Mouse (Mus musculus) left cerebral cortex, postnatal 10 days (tissue): Measurements from ENCODE around the gene Yes1. TPM values are rescaled to one million over a fixed set of nuclear protein-coding genes. Genes with fewer than 3 reads are reported as not detected.
A peak's percentile ranks its signal among the peaks of the same experiment; 100 is the strongest.
"Not testable (repeated sequence)": the region's sequence is repeated elsewhere in the genome, so short reads cannot be mapped to it uniquely, and the experiment has no call there.

ENCODE experiments used
- DNase-seq, 2 experiments: peaks; one replicate each; pipeline ENCODE4 v3.0.0; 2021 to 2022; ENCODE audit warnings: low spot score in 2 of 2, mixed read lengths in 1 of 2; ENCODE audit errors: extremely low spot score in 1 of 2
- intact Hi-C: fragments of 180-260 bp; cut with DNase I; formaldehyde crosslinking; loops from one replicate; pipeline ENCODE4 v1.15.1; 2025
- total RNA-seq, 2 experiments: library from RNA; stranded (reverse); gene quantifications; 2 replicates each; pipeline ENCODE4 v1.2.3; 2021

Gene Yes1
- total RNA-seq, result 10 to 100 TPM; 14.8 to 17.2 TPM

DNA sequence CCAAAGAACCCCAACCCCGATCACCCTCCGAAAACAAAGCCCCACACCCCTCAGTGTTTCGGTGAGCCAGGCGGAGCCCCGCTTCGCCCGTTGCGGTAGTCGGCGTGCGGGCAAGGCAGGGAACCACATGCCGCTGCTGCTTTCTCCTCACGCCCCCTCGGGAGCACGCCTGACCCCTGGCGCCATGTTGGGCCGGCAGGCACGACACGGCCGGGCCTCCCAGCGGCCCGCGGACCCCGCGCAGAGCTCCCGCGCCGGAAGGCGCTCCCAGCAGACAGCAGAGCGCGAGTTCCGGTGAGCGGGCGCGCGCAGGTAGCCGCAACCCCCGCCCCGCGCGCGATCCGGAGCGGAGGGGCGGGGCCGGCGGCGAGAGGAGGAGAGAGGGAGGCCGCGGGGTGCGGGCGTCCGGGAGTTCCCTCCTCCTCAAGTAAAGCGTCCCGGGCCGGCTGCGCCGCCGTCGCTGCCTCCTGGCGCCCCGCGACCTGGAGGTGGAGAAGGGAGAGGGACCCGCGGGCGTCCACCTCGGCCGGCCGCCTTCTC lies at the start of gene Yes1:
Gene Yes1, plus strand, starts transcription at position 371 of the 540 bp plus-strand sequence.
- intact Hi-C loops, result no loop called here
- DNase-seq, result peak; percentile 19 to 90

DNA sequence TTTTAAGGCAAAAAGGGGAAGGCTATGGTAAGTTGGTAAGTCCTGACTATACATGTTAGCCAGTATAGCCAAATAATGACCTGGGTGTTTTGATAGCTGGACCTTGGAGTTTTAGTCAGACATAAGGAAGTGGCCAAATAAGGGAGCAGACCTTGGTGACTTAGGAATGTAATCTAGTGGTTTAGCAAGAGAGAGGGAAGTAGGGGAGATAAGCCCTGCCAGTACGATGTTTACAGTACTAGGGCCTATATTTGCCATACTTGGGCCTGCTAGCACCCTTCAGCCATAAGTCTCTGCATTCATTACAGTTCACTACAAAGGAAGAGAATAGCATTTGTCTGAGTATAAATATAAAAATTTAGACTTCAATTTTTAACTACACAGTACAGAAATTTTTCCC lies 46.3 kb upstream of the Yes1 start:
- DNase-seq, result no peak
- intact Hi-C loops, result no loop called here

DNA sequence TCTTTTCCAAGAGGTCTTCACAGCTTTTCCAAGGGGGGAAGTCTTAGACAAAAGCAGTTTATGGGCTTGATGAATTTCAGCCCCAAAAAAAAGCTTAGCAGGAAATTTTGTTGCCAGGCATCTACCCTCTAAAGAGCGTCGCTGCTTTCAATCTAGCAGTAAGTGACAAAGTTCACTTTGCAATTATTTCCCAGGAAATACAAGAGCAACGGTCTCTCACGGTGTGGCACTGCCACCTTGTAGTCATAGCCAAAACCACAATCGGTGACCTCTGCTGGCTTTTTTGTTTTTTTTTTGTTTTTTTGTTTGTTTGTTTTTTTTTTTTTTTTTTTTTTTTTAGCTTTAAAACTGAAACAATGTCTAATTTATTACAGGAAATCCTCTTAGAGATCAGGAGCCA lies 39.2 kb upstream of the Yes1 start:
- DNase-seq, result no peak
- intact Hi-C loops, result no loop called here

DNA sequence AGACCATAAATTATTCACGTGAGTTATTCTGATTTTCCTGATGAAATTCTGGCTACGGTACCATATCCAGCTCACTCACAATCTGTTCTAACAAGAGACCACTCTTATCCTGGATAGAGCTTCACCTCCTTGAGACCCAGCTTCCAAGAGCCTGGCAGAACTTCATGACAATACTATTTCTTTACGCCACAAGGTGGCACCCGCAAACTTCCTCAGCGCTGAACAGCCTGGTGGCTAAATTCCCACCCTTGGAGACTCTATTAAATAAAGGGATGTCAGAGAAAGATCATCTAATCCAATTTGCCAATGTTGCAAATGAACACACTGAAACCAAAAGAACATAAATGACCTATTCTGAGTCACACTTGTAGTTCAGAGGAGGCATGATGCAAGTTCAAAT lies 22.8 kb upstream of the Yes1 start:
- intact Hi-C loops, result no loop called here

DNA sequence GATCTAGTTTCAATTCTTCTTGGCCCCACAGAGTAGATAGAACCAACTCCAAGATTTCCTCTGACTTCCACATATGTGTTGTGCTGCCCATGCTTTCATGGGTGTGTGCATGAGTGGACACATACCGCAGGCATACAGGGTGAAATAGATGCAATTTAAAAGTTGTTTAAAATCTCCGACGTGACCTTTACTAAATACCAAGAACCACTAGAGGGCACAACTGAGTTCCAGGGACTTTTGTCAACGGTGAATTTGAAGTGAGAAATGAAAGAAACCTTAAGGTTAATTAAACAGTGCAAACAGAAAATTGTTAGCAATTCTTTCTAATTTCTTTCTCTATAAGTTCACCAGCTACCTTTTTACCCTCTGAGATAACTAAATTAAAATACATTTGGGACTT lies 17.2 kb upstream of the Yes1 start:
- no peak for DNase-seq
- intact Hi-C loops, result loop anchor here (2.0 kb wide), 1 partner anchor 63 kb away; no protein-coding TSS in a partner anchor

More for the DNA sequence above, 22.8 kb upstream of the Yes1 start:
- DNase-seq, result peak; percentile 48 to 57

DNA sequence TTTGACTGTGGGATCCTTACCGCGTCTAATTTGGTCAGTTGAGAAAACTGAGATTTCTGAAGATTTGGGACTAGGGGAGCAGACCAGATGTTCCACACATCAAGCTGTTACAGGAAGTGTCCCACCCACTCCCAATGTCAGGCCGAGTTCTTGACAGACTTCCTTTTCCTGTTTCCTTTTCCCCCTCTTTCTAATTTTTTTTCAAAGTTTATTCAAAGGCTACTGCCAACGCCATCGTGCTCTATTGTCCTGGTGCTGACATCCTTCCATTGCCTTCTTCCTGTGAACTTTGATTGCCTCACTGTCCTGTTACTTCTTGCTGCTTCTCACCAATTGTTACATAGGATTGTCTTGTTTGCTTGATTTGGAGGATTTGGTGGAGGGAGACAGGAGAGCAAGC lies 16.6 kb upstream of the Yes1 start:
- intact Hi-C loops, result no loop called here
- no peak for DNase-seq

DNA sequence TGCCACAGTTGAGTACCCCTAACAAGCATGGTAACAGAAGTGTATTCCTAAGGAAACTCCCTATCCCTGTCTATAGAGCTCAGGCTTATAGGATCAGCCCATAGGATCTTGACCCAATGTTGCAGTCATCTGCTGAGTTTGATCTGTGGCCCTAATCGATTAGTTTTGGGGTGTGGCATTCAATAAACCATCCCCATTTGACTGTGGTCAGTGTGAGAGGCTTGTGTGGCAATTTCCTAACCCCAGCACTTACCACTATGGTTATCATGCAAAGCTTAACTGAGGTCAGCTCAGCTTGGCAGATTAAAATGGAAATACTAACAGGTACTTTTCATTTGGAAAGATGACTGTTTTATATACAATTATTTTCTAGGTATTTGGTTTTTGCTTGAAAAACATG lies 5.1 kb upstream of the Yes1 start:
- DNase-seq, result no peak
- intact Hi-C loops, result no loop called here

DNA sequence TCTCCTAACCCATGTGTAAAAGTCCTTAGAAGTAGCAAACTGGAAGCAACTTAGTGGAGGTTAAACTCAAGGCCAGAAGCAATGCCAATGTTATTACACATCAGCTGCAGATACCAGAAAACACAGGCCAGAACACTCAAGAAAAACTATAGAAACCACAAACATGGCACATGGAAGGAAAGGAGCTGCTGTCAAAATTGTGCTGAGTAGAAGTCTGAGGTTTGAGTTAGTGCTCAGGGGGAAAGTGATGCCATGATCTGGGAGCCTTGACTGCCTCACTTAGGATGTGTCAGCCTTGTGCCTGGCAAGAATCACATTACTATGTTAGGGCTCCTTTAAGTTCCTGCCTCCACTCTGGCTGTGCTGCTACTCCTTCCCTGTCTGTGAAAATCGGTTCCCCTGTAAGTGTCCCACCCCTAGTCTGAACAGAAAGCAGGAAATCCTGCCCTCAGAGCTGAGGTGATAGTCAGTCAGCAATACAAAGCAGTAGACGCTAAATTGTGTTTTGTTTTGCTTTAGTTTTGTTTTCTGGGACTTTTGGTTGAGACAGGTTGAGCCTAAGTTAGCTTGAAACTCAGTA lies 3.1 kb upstream of the Yes1 start:
- intact Hi-C loops, result no loop called here

DNA sequence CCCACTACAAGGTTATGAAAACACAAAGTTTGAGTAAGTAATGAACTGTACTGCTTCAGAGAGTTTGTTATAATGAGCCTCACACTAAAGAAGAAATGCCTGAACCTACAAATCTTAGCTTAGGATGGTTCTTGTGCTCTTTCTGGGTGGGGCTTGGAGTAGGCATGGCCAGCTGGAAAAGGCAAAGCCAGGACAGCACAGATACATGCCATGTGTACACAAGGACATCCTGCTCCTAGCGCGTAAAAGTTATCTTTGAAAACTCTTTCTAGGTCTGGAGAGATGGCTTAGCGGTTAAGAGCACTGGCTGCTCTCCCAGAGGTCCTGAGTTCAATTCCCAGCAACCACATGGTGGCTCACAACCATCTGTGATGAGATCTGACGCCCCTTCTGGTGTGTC lies 2.5 kb upstream of the Yes1 start:
- no peak for DNase-seq
- intact Hi-C loops, result no loop called here

More for the DNA sequence above, 3.1 kb upstream of the Yes1 start:
- DNase-seq, result peak in 1 of 2 experiments; percentile 18

DNA sequence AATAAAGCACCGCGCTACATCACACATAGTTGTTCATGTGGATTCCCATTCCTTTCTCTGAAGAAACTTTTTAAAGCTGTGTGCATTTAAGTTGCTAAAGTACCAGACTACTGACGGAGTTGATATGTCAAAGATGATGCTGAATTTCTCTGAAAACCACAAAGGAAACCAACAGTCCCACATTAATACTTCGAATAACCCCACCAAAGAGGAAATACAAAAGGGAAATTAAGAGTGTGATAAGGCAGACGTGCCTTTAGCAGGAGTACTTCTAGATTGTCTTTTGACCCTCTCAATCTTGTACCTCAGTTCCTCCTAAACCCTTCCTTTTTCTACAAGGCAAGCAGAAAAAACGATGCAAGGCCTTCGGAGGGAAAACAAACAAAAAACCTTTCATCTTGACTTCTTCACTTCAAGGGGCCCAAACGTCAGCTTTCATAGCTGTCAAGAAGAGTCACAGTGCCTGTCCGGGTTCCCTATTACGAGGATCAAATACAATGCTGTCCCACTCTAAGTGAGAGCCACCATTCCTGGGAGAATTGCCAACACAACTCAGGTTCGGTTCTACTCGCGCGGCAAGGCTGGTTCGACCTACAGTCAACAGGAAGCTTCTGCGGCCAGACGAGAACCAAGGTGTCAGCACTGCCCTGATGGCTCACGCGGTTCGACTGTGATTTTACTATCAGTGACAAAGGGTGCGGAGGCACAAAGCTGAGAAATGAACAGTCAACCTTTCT lies 739 bp upstream of the Yes1 start:
- DNase-seq, result peak; percentile 19 to 59
- intact Hi-C loops, result no loop called here

DNA sequence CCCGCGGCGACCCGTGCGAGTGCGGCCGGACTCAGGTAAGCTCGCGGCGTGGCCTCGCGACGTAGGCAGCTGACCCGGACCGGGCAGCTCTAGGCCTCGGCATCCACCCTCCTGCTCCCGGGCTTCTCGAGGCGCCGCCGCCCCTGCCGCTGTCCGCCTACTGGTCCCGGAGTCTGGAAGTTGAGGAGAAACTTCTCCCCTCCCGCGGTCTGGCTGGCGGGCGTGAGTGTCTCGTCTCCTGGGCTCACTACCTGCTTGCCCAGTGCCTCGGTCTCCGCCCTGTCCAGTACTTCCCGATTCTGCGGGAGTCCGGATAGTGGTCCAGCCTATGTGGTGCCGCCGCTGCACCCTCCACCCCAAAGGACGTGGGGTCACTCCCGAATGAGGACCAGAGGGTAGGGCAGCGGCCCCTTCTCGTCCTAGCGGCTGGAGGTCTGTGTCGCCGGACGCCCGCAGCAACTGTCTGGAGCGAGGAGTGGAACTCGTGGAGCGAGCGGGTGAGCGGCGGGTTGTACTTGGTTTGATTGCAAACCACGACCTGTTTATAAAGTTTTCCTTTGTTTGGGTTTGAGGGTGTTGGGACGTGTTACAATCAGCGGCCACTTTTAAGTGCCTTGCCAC lies 480 bp downstream of the Yes1 start:
- peak in 1 of 2 experiments; percentile 53 for DNase-seq

DNA sequence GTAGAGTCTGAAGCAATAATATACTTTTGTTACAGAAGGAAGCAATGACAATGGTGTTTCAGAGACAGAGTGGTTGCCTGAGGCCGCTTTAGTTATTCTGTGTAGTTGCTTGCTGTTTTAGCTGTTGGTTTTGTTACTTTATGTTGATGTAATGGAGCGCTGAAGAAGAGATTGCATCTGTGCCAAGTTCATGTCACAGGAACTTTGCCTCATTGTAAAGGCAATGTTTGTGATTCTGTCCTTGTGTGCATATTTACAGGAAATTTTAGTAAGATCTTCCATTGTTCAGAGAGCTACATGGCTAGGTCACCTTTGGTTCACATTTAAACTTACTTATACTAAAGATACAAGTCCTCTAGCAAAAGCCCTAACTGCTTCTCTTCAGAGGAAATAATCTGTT lies 3.3 kb downstream of the Yes1 start:
- DNase-seq, result no peak
- intact Hi-C loops, result no loop called here

More for the DNA sequence above, 480 bp downstream of the Yes1 start:
- intact Hi-C loops, result no loop called here

DNA sequence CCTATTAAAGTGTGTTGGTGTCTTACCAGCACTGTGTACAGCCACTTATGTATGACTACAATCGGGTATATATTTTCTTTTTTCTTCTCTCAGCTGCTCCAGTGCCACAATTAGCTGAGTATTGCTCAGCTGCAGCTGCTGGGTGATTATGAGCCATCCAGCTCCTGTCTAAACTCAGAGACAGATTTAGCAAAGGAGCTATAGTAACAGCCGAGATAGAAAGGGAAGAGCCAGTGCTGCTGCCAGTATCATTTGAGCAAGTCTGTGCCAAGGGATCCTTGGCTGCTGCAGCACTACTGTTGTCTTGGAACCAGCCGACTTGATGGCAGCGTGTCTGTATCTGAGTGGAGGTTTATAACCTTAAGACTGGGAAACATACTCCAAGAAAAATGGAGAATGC lies 3.7 kb downstream of the Yes1 start:
- intact Hi-C loops, result no loop called here
- peak; percentile 30 to 64 for DNase-seq

DNA sequence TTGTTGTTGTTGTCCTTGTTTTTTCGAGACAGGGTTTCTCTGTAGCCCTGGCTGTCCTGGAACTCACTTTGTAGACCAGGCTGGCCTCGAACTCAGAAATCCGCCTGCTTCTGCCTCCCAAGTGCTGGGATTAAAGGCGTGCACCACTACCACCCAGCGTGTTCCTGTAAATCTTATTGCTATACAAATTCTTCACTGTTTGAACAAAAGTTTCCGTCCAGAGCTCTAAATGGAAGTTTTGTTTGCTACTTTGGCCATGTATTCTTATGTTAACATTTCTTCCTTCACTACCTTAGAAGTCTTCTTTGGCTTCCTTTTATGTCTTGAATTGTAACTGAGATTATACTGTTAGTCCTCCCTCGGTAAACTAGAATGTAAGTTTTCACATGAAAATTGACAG lies 5.5 kb downstream of the Yes1 start:
- intact Hi-C loops, DNase-seq: not testable (repeated sequence)

DNA sequence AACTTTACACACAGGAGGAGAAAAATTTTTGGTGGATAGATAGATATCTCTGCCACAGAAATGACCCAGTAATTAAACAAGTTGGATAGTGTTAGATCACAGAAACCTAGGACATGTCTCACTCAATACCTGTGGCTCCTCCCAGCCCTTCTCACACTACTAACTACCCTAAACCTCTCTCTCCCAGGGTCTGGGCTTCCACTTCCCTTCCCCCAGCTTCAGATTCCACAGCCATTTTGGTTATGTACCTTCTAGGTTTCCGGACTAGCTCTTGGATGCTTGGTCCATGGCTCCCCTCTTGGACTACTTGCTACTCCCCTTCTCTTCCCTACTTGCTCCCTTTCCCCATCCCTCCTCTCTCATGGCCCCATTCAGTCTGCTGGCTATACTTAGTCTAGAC lies 6.9 kb downstream of the Yes1 start:
- intact Hi-C loops, result no loop called here
- no peak for DNase-seq

DNA sequence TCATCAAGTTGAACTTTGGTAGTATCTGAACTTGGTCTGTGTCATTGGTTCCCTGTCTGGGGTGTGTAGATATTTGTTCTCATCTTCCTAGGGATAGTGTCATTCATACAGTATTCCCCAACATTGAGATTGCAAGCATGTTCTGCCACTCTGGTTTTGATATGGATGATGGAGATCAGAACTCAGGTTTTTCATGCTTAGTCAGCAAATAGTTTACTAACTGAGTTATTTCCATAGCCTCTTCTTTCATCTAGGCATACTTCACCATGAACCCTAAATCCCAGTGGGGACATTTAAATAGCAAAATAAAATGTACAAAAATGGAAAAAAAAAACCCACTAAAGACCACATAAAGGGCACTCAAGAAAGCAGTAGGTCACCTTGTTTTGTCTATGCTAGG lies 12.7 kb downstream of the Yes1 start:
- intact Hi-C loops, result no loop called here
- no peak for DNase-seq

DNA sequence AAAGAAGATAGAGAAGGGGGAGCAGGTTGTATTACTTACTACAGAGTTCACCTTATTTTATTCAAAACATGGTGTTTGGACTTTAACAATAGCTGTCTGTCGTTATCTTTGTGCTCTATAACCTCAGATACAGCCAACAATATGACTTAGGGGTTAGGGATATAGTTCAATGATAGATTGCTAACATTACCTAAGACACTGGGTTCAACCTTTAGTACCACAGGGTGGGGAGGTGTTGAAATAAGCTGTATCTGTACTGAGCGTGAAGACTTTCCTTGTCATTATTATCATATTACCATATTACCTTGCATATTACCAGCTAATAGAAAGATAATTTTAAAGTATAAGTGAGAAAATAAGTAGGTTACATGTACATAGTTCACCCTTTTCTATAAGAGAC lies 13.8 kb downstream of the Yes1 start:
- no peak for DNase-seq
- intact Hi-C loops, result no loop called here

DNA sequence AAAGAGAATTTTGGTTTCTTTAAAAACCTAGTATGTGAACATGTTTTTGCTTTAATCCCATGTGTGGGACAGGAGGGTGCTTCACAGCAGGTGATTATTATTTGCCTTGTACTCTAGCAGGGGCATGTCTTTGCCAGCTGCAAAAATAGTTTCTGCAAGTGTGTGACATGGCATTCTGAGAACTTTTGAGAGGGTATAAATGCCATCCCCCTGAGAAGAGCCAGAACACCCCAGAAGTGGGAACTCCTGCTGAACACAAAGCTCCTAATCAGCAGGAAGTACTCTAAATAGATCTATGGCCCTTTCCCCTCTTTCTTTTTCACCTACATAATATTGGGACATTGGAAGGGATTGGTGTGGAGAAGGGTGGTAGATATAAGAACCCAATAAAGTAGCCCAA lies 22.2 kb downstream of the Yes1 start:
- intact Hi-C loops, result no loop called here
- DNase-seq, result no peak

DNA sequence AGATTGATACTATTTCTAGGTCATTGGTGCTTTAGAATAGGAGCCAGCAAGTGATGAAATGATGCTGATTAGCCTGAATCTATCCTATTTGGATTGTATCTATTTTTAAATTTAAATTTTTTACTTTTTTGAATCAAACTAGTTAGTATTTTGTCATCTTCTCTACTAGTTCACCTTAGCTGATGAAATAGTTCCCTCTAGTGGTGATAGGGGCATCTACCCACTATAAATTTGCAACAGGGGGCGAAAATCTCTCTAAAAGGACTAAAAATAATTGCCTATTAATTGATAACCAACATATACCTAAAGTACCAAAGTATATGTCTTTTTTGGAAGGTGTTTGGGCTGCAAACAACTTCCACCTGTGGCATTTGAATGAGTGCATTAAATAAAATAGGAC lies 46.4 kb downstream of the Yes1 start:
- peak in 1 of 2 experiments; percentile 7 for DNase-seq
- intact Hi-C loops, result loop anchor here (2.0 kb wide), 1 partner anchor 65 kb away; no protein-coding TSS in a partner anchor

DNA sequence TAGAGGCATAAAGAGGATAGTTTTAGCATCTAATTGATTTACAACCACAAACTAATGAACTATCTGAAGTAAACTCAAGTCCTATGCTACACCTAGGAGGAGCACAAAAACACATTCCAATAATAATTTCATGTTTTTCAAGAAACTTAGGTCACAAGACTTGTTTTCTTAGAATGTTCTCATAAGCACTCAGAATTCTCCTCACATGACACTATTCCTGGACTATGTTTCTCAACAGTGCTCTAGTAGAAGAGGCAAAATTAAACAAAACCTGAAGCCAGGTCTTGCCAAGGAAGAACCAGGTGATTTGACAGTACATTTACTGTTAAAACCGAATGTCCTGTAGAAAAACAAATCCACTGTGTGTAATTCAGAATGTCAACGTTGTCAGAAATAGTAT lies 71.5 kb downstream of the Yes1 start:
- intact Hi-C loops, result no loop called here
- DNase-seq, result no peak
